Mouse (Mus musculus) kidney, embryonic 14.5 days (tissue): Measurements from ENCODE around the gene Bspry. TPM values are rescaled to one million over a fixed set of nuclear protein-coding genes. Genes with fewer than 3 reads are reported as not detected.

Experiments
- polyA plus RNA-seq: library from polyadenylated mRNA; unstranded; fragments of >200 nt; fragmentation: Nextera tagmentation; extraction: Ambion mirVana; gene quantifications from 2 replicates; pipeline ENCODE4 v1.2.1, GENCODE M21; 2014

Gene Bspry
- polyA plus RNA-seq, 1 experiment from 2014 or later = 25.8 TPM

Other genes starting within 250 kb of the Bspry start
- gene Zfp37, start 249.0 kb upstream of the Bspry start, polyA plus RNA-seq = 10.0 and 15.5 TPM in 2 replicates
- 18.0 and 19.9 TPM in 2 replicates for gene Slc31a2, start 217.5 kb upstream of the Bspry start, polyA plus RNA-seq
- gene Fkbp15, start 119.5 kb upstream of the Bspry start, polyA plus RNA-seq = 17.8 and 25.2 TPM in 2 replicates
- 23.9 and 42.1 TPM in 2 replicates for gene Slc31a1, start 119.3 kb upstream of the Bspry start, polyA plus RNA-seq
- 183 and 253 TPM in 2 replicates for gene Cdc26, start 71.4 kb upstream of the Bspry start, polyA plus RNA-seq
- gene Prpf4, start 71.3 kb upstream of the Bspry start, polyA plus RNA-seq = 20.2 and 32.8 TPM in 2 replicates
- 0.24 TPM in 1 of 2 replicates, not detected in the other for gene Rnf183, start 44.8 kb upstream of the Bspry start, polyA plus RNA-seq
- gene Wdr31, start 9.2 kb upstream of the Bspry start, polyA plus RNA-seq = 11.6 and 12.6 TPM in 2 replicates
- gene Hdhd3, start 23.4 kb downstream of the Bspry start, polyA plus RNA-seq = 16.4 and 16.8 TPM in 2 replicates
- gene Alad, start 39.9 kb downstream of the Bspry start, polyA plus RNA-seq = 107 and 108 TPM in 2 replicates
- gene Pole3, start 45.0 kb downstream of the Bspry start, polyA plus RNA-seq = 89.5 and 104 TPM in 2 replicates
- gene 4933430I17Rik, start 45.3 kb downstream of the Bspry start, polyA plus RNA-seq = 0.49 and 1.0 TPM in 2 replicates
- gene Rgs3, start 79.8 kb downstream of the Bspry start, polyA plus RNA-seq = 42.0 and 45.7 TPM in 2 replicates